Mouse (Mus musculus) forebrain, embryonic 13.5 days (tissue): ENCODE measurements at regions not wholly inside any gene's neighbourhood (a gene's known extent, or its start where the extent isn't known, plus 50 kb on each side); places are given as distances from the start of the nearest gene placed in this dataset.

Experiments used
- ATAC-seq: fragments of 200-750 bp; cut with Nextera tagmentation; 2 replicates; pipeline ENCODE4 v1.8.0; 2017
- H3K27ac ChIP-seq: fragments of 300-500 bp; sonication (generic); 2 replicates; pipeline ENCODE4 v1.5.1; 2015; ENCODE audit warnings: inconsistent platforms, mild to moderate bottlenecking, moderate library complexity
- H3K27me3 ChIP-seq: fragments of 300-500 bp; sonication (generic); 2 replicates; pipeline ENCODE4 v1.6.1; 2015; ENCODE audit warnings: mild to moderate bottlenecking, inconsistent platforms
- H3K36me3 ChIP-seq: fragments of 300-500 bp; sonication (generic); 2 replicates; pipeline ENCODE4 v1.6.1; 2015; ENCODE audit warnings: mild to moderate bottlenecking, inconsistent platforms; ENCODE audit not compliant: poor library complexity, severe bottlenecking
- H3K4me1 ChIP-seq: fragments of 300-500 bp; sonication (generic); 2 replicates; pipeline ENCODE4 v1.6.1; 2015; ENCODE audit warnings: inconsistent platforms
- H3K4me2 ChIP-seq: fragments of 300-500 bp; sonication (generic); 2 replicates; pipeline ENCODE4 v1.6.1; 2015; ENCODE audit warnings: inconsistent platforms, mild to moderate bottlenecking, moderate library complexity
- H3K4me3 ChIP-seq: fragments of 300-500 bp; sonication (generic); 2 replicates; pipeline ENCODE4 v1.5.1; 2015; ENCODE audit warnings: mild to moderate bottlenecking, inconsistent platforms
- H3K9ac ChIP-seq: fragments of 300-500 bp; sonication (generic); 2 replicates; pipeline ENCODE4 v1.6.1; 2015; ENCODE audit warnings: mild to moderate bottlenecking, inconsistent platforms
- H3K9me3 ChIP-seq: fragments of 300-500 bp; sonication (generic); replicated peaks from 2 replicates; pipeline ENCODE4 v1.6.1; 2016; ENCODE audit warnings: inconsistent platforms
- WGBS: fragments of 180-500 bp; shearing (Covaris S2); methylation state at CpG from one replicate; pipeline ENCODE4 v1.1.7; 2015; 5-methylcytosine and 5-hydroxymethylcytosine counted together

DNA sequence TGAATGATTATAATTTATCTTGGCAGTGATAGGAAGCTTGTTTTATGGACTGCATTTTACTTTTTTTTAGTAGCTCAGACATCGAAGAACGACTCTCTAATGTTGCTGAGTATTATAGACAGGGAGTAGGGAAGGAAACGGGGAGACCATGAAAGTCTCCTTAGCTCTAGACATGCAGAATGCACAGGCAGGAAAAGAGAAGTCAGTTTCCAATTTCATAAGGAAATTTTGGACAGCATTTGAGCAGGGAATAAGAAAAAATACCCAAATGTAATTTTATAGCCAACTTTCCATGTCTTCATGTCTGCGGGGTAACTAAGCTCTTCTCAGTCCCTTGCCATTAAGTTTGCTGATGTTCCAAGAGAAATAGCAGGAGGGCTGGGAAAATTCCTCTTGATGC is 92.0 kb upstream of the Ednra start:
- no peak for ATAC-seq
- Histone ChIP-seq H3K27me3 (no peaks in the 10 kb centered on the region), H3K27ac (no peak overlapping the region), H3K4me1 (no peaks in the 10 kb centered on the region), H3K9me3 (no peaks in the 10 kb centered on the region), H3K9ac (no peak overlapping the region), H3K4me2 (no peak overlapping the region), H3K4me3 (no peak overlapping the region), H3K36me3 (no peaks in the 10 kb centered on the region)
- WGBS, result 94% methylated on average over 4 of the region's 4 CpGs

DNA sequence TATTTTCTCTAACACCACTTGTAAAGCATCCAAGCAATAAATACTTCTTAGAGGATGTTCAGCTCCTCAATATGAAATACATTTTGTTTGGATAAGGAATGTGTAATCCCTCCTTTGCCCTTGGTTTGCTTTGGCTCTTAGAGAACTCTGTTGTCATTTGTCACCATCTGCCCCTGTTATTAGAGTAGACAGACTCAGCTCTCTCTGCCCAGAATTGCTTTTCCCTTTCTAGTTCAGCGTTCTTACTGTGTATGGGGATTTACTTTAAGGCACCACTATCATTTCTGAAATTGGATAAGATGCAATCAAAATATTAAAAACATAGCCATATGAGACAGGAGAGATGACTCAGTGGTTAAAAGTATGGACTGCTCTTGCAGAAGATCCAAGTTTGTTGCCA is 101.5 kb upstream of the Ednra start:
- 88% methylated on average over 1 of the region's 1 CpGs for WGBS
- Histone ChIP-seq H3K27ac (no peak overlapping the region), H3K4me1 (peaks cover 4% of the 10 kb centered on the region; the same call in 1 of the 2 replicates), H3K4me3 (no peak overlapping the region), H3K9me3 (no peaks in the 10 kb centered on the region), H3K27me3 (no peaks in the 10 kb centered on the region), H3K4me2 (no peak overlapping the region), H3K36me3 (no peaks in the 10 kb centered on the region), H3K9ac (no peak overlapping the region)
- no peak for ATAC-seq

DNA sequence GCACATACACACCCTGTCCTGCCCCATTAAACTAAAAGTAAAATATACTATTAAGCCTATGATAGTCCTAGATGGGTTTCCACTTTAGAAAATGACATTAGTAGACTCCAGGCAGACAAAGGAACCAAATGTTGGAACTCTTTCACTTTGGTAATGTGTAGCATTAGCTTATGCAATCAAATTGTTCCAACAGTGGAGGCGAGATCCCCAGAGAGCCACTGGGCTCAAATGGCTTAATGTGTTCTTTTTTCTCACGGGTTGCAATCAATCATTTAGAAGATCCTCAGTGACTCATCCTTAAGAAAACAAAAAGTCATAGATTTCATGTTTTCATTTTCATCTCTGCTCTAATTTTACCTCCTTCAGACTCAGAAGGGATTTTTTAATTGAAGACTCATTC is 102.0 kb upstream of the Ednra start:
- Histone ChIP-seq H3K4me3 (no peak overlapping the region), H3K9ac (no peak overlapping the region), H3K27me3 (no peaks in the 10 kb centered on the region), H3K36me3 (no peaks in the 10 kb centered on the region), H3K9me3 (no peaks in the 10 kb centered on the region), H3K27ac (no peak overlapping the region), H3K4me2 (no peak overlapping the region), H3K4me1 (peaks cover 4% of the 10 kb centered on the region; the same call in 1 of the 2 replicates)
- no peak for ATAC-seq
- 69% methylated on average over 2 of the region's 2 CpGs for WGBS

DNA sequence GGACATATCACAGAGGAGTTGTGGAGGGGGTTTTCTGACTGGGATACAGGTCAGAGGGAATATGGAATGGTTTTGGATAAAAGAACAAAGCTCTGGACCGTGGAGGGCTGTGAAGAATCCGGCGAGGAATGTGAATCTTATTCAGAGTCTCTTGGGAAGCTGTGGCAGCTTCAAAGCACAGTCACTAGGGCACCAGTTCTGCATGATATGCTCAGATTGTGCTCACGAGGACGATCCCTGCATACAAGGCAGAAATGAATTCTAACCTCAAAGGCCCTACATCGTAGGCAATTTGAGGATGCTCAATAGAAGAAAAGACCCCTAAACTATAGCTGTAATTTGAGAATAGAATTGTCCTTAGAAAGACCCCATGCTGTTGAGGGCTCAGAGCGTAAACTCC is 103.8 kb upstream of the Ednra start:
- WGBS, result 25% methylated on average over 7 of the region's 7 CpGs
- H3K36me3 ChIP-seq, result no peaks in the 10 kb centered on the region
- no peak overlapping the region for H3K9ac ChIP-seq
- H3K27me3 ChIP-seq, result no peaks in the 10 kb centered on the region
- no peak overlapping the region for H3K4me3 ChIP-seq
- no peaks in the 10 kb centered on the region for H3K9me3 ChIP-seq
- peaks cover 4% of the 10 kb centered on the region; the same call in 1 of the 2 replicates for H3K4me1 ChIP-seq
- peak; percentile 53; the same call in 1 of the 2 replicates for ATAC-seq
- no peak overlapping the region for H3K4me2 ChIP-seq
- H3K27ac ChIP-seq, result no peak overlapping the region

DNA sequence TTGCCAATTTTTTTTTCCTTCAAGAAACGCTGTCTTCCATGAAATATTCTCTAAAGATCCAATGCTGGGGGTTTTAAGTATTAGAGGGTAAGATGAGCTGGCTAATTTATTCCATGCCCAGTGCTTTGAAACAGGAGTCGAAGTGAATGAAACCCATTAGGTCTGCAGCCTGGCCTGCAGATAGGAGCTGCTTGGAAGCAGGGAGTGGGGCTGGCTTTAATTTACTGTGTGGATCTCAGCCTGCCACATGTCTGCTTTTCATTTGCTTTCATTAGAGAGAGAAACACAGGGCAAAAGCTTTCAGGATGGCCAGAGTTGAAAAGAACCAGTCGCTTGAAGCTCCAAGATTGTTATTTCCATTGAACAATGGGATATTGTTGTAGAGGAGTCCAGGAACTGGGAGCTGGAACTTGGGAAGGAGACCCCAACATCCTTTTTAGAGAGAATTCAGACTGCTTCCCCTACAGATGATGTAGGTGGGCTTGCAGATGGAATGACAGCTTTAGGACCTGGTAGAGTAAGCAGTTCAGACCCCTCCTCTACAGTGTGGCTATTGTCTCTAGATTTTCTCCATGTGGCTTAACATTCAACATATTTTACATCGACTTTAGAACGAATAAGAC is 105.0 kb upstream of the Ednra start:
- H3K4me3 ChIP-seq, result no peak overlapping the region
- 53% methylated on average over 5 of the region's 5 CpGs for WGBS
- no peak overlapping the region for H3K27ac ChIP-seq
- H3K9me3 ChIP-seq, result no peaks in the 10 kb centered on the region
- peaks cover 4% of the 10 kb centered on the region; the same call in 1 of the 2 replicates for H3K4me1 ChIP-seq
- no peaks in the 10 kb centered on the region for H3K27me3 ChIP-seq
- H3K9ac ChIP-seq, result no peak overlapping the region
- H3K36me3 ChIP-seq, result no peaks in the 10 kb centered on the region
- H3K4me2 ChIP-seq, result no peak overlapping the region
- ATAC-seq, result no peak

DNA sequence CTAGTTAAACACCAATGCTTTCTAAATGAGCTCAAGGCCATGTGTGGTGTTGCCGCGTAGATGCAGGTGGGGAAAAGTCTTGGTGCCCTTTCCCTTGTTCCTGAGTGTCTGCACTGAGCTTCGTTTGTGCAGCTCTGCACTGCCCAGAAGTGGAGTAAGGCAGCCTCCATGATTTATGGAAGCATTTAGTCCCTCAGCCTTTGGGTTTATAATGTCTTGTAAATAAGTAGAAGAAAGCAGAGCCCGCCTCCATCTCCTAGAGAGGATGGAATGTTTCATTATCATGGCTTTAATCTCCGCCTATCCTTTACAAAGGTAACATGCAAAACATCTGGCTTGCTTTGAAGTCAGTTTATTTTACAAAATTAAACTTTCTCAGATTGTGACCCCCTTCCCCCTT is 105.5 kb upstream of the Ednra start:
- H3K27ac ChIP-seq, result no peak overlapping the region
- ATAC-seq, result no peak
- H3K9ac ChIP-seq, result no peak overlapping the region
- no peaks in the 10 kb centered on the region for H3K27me3 ChIP-seq
- H3K36me3 ChIP-seq, result no peaks in the 10 kb centered on the region
- H3K4me2 ChIP-seq, result no peak overlapping the region
- H3K4me3 ChIP-seq, result no peak overlapping the region
- no peaks in the 10 kb centered on the region for H3K9me3 ChIP-seq
- H3K4me1 ChIP-seq, result peaks cover 4% of the 10 kb centered on the region; the same call in 1 of the 2 replicates
- 92% methylated on average over 5 of the region's 5 CpGs for WGBS

GRCm38 (mm10) chr8:77834283-77834682 is 110.0 kb upstream of the Ednra start:
- ATAC-seq, result no peak
- no peaks in the 10 kb centered on the region for H3K9me3 ChIP-seq
- H3K36me3 ChIP-seq, result no peaks in the 10 kb centered on the region
- no peak overlapping the region for H3K4me3 ChIP-seq
- no peaks in the 10 kb centered on the region for H3K27me3 ChIP-seq
- no peak overlapping the region for H3K4me2 ChIP-seq
- WGBS, result 82% methylated on average over 6 of the region's 6 CpGs
- no peak overlapping the region for H3K27ac ChIP-seq
- H3K4me1 ChIP-seq, result peaks cover under 1% of the 10 kb centered on the region; the same call in 1 of the 2 replicates
- H3K9ac ChIP-seq, result no peak overlapping the region

DNA sequence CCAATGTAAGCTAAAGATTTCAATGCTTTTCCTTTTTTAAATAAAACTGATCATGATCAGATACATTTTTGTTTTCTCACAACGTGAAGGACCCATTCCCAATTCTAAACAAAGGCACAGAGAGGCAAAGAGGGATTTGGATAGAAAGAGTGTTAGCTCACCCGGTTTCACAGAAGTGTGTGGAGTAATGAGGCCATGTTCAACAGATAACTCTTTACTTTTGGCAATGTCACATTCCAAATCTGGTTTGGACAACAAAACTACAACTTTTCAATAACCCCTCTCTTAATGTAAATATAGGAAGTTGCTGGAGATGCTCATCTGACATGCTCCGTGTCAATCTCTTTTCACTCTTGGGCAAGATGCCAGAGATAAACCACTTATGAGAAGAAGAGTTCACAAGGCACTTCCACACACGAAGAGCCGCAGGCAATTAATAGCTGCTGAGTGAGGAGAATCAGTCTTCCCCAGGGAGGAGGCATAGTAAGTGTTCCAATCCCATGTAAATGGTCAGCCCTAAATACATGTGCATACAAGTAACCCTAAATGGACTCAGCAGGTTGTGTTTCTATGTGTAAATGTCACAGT is 112.7 kb upstream of the Ednra start:
- no peak for ATAC-seq
- H3K4me3 ChIP-seq, result no peak overlapping the region
- no peak overlapping the region for H3K9ac ChIP-seq
- no peaks in the 10 kb centered on the region for H3K9me3 ChIP-seq
- H3K4me2 ChIP-seq, result no peak overlapping the region
- H3K27ac ChIP-seq, result no peak overlapping the region
- H3K36me3 ChIP-seq, result no peaks in the 10 kb centered on the region
- 81% methylated on average over 5 of the region's 5 CpGs for whole genome bisulfite sequencing
- H3K4me1 ChIP-seq, result no peaks in the 10 kb centered on the region
- no peaks in the 10 kb centered on the region for H3K27me3 ChIP-seq

- Histone ChIP-seq H3K36me3 (no peaks in the 10 kb centered on the region), H3K27me3 (no peaks in the 10 kb centered on the region), H3K9ac (no peak overlapping the region), H3K4me3 (no peak overlapping the region), H3K4me2 (no peak overlapping the region), H3K9me3 (no peaks in the 10 kb centered on the region), H3K4me1 (no peaks in the 10 kb centered on the region), H3K27ac (no peak overlapping the region)
- 87% methylated on average over 7 of the region's 7 CpGs for WGBS
- ATAC-seq, result no peak
Measured at GRCm38 (mm10) chr8:77842392-77843139, 118.3 kb upstream of the Ednra start.

- Histone ChIP-seq H3K4me3 (no peak overlapping the region), H3K27ac (no peak overlapping the region), H3K9me3 (no peaks in the 10 kb centered on the region), H3K36me3 (no peaks in the 10 kb centered on the region), H3K27me3 (no peaks in the 10 kb centered on the region), H3K4me1 (no peaks in the 10 kb centered on the region), H3K4me2 (no peak overlapping the region), H3K9ac (no peak overlapping the region)
- ATAC-seq, result no peak
- 92% methylated on average over 3 of the region's 3 CpGs for WGBS
Measured at GRCm38 (mm10) chr8:77843229-77843628, 119.0 kb upstream of the Ednra start.

GRCm38 (mm10) chr8:77850523-77850922 is 126.3 kb upstream of the Ednra start:
- Histone ChIP-seq H3K27me3 (no peaks in the 10 kb centered on the region), H3K9ac (no peak overlapping the region), H3K9me3 (0 out of 2 replicates have a peak, but pooled peaks cover 5% of the 10 kb centered on the region), H3K4me3 (no peak overlapping the region), H3K36me3 (no peaks in the 10 kb centered on the region), H3K27ac (no peak overlapping the region), H3K4me1 (no peaks in the 10 kb centered on the region), H3K4me2 (no peak overlapping the region)
- WGBS, result 59% methylated on average over 5 of the region's 5 CpGs
- no peak for ATAC-seq

DNA sequence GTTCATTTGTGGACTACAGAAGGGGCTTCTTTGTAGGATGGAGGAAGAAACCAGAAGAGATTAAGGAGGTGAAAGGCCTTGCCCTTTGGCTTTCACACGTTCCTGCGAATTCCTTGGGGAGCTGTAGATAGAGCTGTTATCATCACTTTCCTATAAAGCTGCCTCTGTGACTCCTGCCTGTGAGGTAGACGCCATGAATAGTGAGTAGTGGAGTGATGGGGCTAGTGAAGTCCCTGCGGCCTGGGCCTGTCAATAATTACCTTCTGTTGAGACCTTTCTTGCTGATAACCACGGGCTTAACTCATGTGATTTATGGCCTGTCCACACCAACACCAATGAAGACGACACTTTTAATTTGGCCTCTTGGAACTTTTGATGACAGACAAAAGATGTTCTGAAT is 146.0 kb upstream of the Ednra start:
- no peaks in the 10 kb centered on the region for H3K27me3 ChIP-seq
- 75% methylated on average over 6 of the region's 6 CpGs for WGBS

More for the DNA sequence above, 146.0 kb upstream of the Ednra start:
- H3K9ac ChIP-seq, result no peak overlapping the region
- no peaks in the 10 kb centered on the region for H3K9me3 ChIP-seq
- no peak overlapping the region for H3K27ac ChIP-seq
- no peak overlapping the region for H3K4me2 ChIP-seq
- ATAC-seq, result no peak
- no peak overlapping the region for H3K4me3 ChIP-seq
- no peaks in the 10 kb centered on the region for H3K36me3 ChIP-seq
- H3K4me1 ChIP-seq, result no peaks in the 10 kb centered on the region
